Mouse (Mus musculus) CH12.LX (cell line): ENCODE data around the gene Pcx.
A peak's percentile ranks its signal among the peaks of the same experiment; 100 is the strongest.

Source experiments
- CHD1 ChIP-seq: IDR thresholded peaks from 2 replicates; pipeline ENCODE4 v1.6.1; 2012; ENCODE audit warnings: low read depth, low read length, improper control_type of control experiment, inconsistent platforms
- CHD2 ChIP-seq: IDR thresholded peaks from 2 replicates; pipeline ENCODE4 v1.6.1; 2011; ENCODE audit warnings: low read length, improper control_type of control experiment
- CTCF ChIP-seq, 2 experiments: IDR thresholded peaks in 1 of 2; conservative IDR thresholded peaks in 1 of 2; 2 replicates each; pipeline ENCODE4 v1.5.1; 2011 to 2012; ENCODE audit warnings: low read depth in 2 of 2, low read length in 2 of 2, improper control_type of control experiment in 1 of 2, inconsistent platforms in 1 of 2, mild to moderate bottlenecking in 1 of 2, moderate library complexity in 1 of 2
- EP300 ChIP-seq: IDR thresholded peaks from 2 replicates; pipeline ENCODE4 v1.6.1; 2011; ENCODE audit warnings: low read length, improper control_type of control experiment
- ETS1 ChIP-seq: conservative IDR thresholded peaks from 2 replicates; pipeline ENCODE4 v1.6.1; 2012; ENCODE audit warnings: low read depth, mild to moderate bottlenecking, inconsistent platforms, low read length, improper control_type of control experiment, moderate library complexity
- POLR2A ChIP-seq: IDR thresholded peaks from 2 replicates; pipeline ENCODE4 v1.6.1; 2011; ENCODE audit warnings: low read depth, mild to moderate bottlenecking, improper control_type of control experiment, low read length
- SIN3A ChIP-seq: IDR thresholded peaks from 2 replicates; pipeline ENCODE4 v1.6.1; 2012; ENCODE audit warnings: low read length, improper control_type of control experiment, inconsistent platforms
- SMC3 ChIP-seq: IDR thresholded peaks from 2 replicates; pipeline ENCODE4 v1.6.1; 2011; ENCODE audit warnings: low read depth, low read length, improper control_type of control experiment
- TBP ChIP-seq: conservative IDR thresholded peaks from 2 replicates; pipeline ENCODE4 v1.6.1; 2011; ENCODE audit warnings: low read depth, low read length, improper control_type of control experiment
- TCF12 ChIP-seq: IDR thresholded peaks from 2 replicates; pipeline ENCODE4 v1.6.1; 2014; ENCODE audit warnings: low read depth, mild to moderate bottlenecking, inconsistent platforms, low read length, improper control_type of control experiment
- UBTF ChIP-seq: IDR thresholded peaks from 2 replicates; pipeline ENCODE4 v1.6.1; 2012; ENCODE audit warnings: low read depth, mild to moderate bottlenecking, inconsistent platforms, low read length, improper control_type of control experiment, moderate library complexity
- ZC3H11A ChIP-seq: IDR thresholded peaks from 2 replicates; pipeline ENCODE4 v1.6.1; 2012; ENCODE audit warnings: low read depth, mild to moderate bottlenecking, inconsistent platforms, low read length, improper control_type of control experiment
- ZKSCAN1 ChIP-seq: IDR thresholded peaks from 2 replicates; pipeline ENCODE4 v1.6.1; 2012; ENCODE audit warnings: low read depth, inconsistent platforms, low read length, improper control_type of control experiment, borderline replicate concordance

- TF ChIP-seq ZKSCAN1 (no peak), CHD2 (no peak), ETS1 (0 out of 2 replicates have a peak, but pooled peaks have one; percentile 21), POLR2A (no peak), ZC3H11A (no peak), TBP (no peak), SIN3A (no peak), TCF12 (no peak), EP300 (0 out of 2 replicates have a peak, but pooled peaks have one; percentile 29), UBTF (no peak), CHD1 (no peak), SMC3 (no peak), CTCF (conservative IDR thresholded peaks at IDR 0.05 in 1 of 2, IDR thresholded peaks at IDR 0.05 in 1 of 2; ENCODE audit: low read depth in 2 of 2, low read length in 2 of 2) (no peak)
Observed at GRCm38 (mm10) chr19:4517483-4517882, 7.2 kb downstream of the Pcx start.
